Mouse (Mus musculus): ENCODE results near the gene Dppa2.
"Not testable (repeated sequence)": the region's sequence is repeated elsewhere in the genome, so short reads cannot be mapped to it uniquely, and the experiment has no call there.

Dppa2 gene

GRCm38 (mm10) chr16:48303509-48303908 lies at the start of gene Dppa2:
TSS of gene Dppa2 (plus strand) at chr16:48303908.
- no peak for DNase-seq (ENCODE audit: low spot score in 2 of 2)

- no peak for DNase-seq (ENCODE audit: low spot score in 2 of 2)
These were observed 49.1 kb upstream of the Dppa2 start for GRCm38 (mm10) chr16:48254584-48254983.

GRCm38 (mm10) chr16:48259519-48259918 lies 44.2 kb upstream of the Dppa2 start:
- DNase-seq (ENCODE audit: low spot score in 2 of 2): no peak

GRCm38 (mm10) chr16:48262901-48263300 lies 40.8 kb upstream of the Dppa2 start:
- DNase-seq (ENCODE audit: low spot score in 2 of 2): no peak

GRCm38 (mm10) chr16:48265856-48266255 lies 37.9 kb upstream of the Dppa2 start:
- no peak for DNase-seq (ENCODE audit: low spot score in 2 of 2)

GRCm38 (mm10) chr16:48276940-48277339 lies 26.8 kb upstream of the Dppa2 start:
- no peak for DNase-seq (ENCODE audit: low spot score in 2 of 2)

- no peak for DNase-seq (ENCODE audit: low spot score in 2 of 2)
These were observed 22.8 kb upstream of the Dppa2 start for GRCm38 (mm10) chr16:48280883-48281282.

- DNase-seq (ENCODE audit: low spot score in 2 of 2): no peak
These were observed 20.9 kb upstream of the Dppa2 start for GRCm38 (mm10) chr16:48282801-48283200.

- DNase-seq (ENCODE audit: low spot score in 2 of 2): no peak
These were observed 20.2 kb upstream of the Dppa2 start, which contains the start of gene Dppa4 for GRCm38 (mm10) chr16:48283517-48283916. TSS of gene Dppa4 (plus strand) at chr16:48283733.

GRCm38 (mm10) chr16:48285517-48285916 lies 18.2 kb upstream of the Dppa2 start:
- no peak for DNase-seq (ENCODE audit: low spot score in 2 of 2)

- DNase-seq (ENCODE audit: low spot score in 2 of 2): no peak
These were observed 6.1 kb upstream of the Dppa2 start for GRCm38 (mm10) chr16:48297384-48298136.

GRCm38 (mm10) chr16:48299884-48300283 lies 3.8 kb upstream of the Dppa2 start:
- DNase-seq (ENCODE audit: low spot score in 2 of 2): no peak

GRCm38 (mm10) chr16:48303983-48304382 lies 275 bp downstream of the Dppa2 start:
- no peak for DNase-seq (ENCODE audit: low spot score in 2 of 2)

GRCm38 (mm10) chr16:48308916-48309315 lies 5.2 kb downstream of the Dppa2 start:
- not testable (repeated sequence) for DNase-seq (ENCODE audit: low spot score in 2 of 2)

- no peak for DNase-seq (ENCODE audit: low spot score in 2 of 2)
These were observed 6.4 kb downstream of the Dppa2 start for GRCm38 (mm10) chr16:48309912-48310630.

- no peak for DNase-seq (ENCODE audit: low spot score in 2 of 2)
These were observed 11.6 kb downstream of the Dppa2 start for GRCm38 (mm10) chr16:48315294-48315693.

GRCm38 (mm10) chr16:48320781-48321180 lies 17.1 kb downstream of the Dppa2 start:
- DNase-seq (ENCODE audit: low spot score in 2 of 2): no peak

- DNase-seq (ENCODE audit: low spot score in 2 of 2): no peak
These were observed 19.4 kb downstream of the Dppa2 start for GRCm38 (mm10) chr16:48323133-48323532.

- DNase-seq (ENCODE audit: low spot score in 2 of 2): no peak
These were observed 20.1 kb downstream of the Dppa2 start for GRCm38 (mm10) chr16:48323602-48324345.

GRCm38 (mm10) chr16:48326903-48327302 lies 23.2 kb downstream of the Dppa2 start:
- no peak for DNase-seq (ENCODE audit: low spot score in 2 of 2)

- no peak for DNase-seq (ENCODE audit: low spot score in 2 of 2)
These were observed 24.7 kb downstream of the Dppa2 start for GRCm38 (mm10) chr16:48328420-48328819.

GRCm38 (mm10) chr16:48331822-48332221 lies 28.1 kb downstream of the Dppa2 start:
- no peak for DNase-seq (ENCODE audit: low spot score in 2 of 2)
